Mouse (Mus musculus) MEL (cell line): ENCODE results near the gene Zfp607b. TPM values are rescaled to one million over a fixed set of nuclear protein-coding genes. Genes with fewer than 3 reads are reported as not detected.

Experiments
- DNase-seq: peaks from one replicate; pipeline ENCODE4 v3.0.0; 2011; ENCODE audit warnings: low read depth, low spot score
- H3K27ac ChIP-seq: 2 replicates; pipeline ENCODE4 v1.5.1; 2012; ENCODE audit warnings: low read depth, mild to moderate bottlenecking, control low read depth, low read length, moderate library complexity; ENCODE audit not compliant: control insufficient read depth
- H3K27me3 ChIP-seq, 2 experiments: fragments of 150-350 bp in 1 of 2; sonication (generic) in 1 of 2; 2 replicates each; pipeline ENCODE4 v1.6.1; 2012; ENCODE audit warnings: low read length in 2 of 2, mild to moderate bottlenecking in 2 of 2, improper control_type of control experiment in 1 of 2, moderate library complexity in 1 of 2; ENCODE audit not compliant: insufficient read depth in 2 of 2, control insufficient read depth in 1 of 2
- H3K36me3 ChIP-seq, 2 experiments: 2 replicates each; pipeline ENCODE4 v1.6.1; 2012 to 2014; ENCODE audit warnings: low read length in 2 of 2, improper control_type of control experiment in 1 of 2, inconsistent platforms in 1 of 2, mild to moderate bottlenecking in 1 of 2; ENCODE audit not compliant: insufficient read depth in 2 of 2, control insufficient read depth in 1 of 2
- H3K4me1 ChIP-seq, 2 experiments: fragments of 150-350 bp in 1 of 2; sonication (generic) in 1 of 2; 2 replicates each; pipeline ENCODE4 v1.6.1; 2012; ENCODE audit warnings: low read length in 2 of 2, improper control_type of control experiment in 1 of 2, mild to moderate bottlenecking in 1 of 2; ENCODE audit not compliant: insufficient read depth in 2 of 2, control insufficient read depth in 1 of 2
- H3K4me3 ChIP-seq, 2 experiments: fragments of 150-350 bp in 1 of 2; sonication (generic) in 1 of 2; 2 replicates each; pipeline ENCODE4 v1.5.1; 2012; ENCODE audit warnings: low read depth in 2 of 2, low read length in 2 of 2, mild to moderate bottlenecking in 2 of 2, moderate library complexity in 2 of 2, control low read depth in 1 of 2, improper control_type of control experiment in 1 of 2; ENCODE audit not compliant: control insufficient read depth in 1 of 2, insufficient read depth in 1 of 2
- H3K79me2 ChIP-seq: 2 replicates; pipeline ENCODE4 v1.6.1; 2012; ENCODE audit warnings: mild to moderate bottlenecking, low read length, moderate library complexity; ENCODE audit not compliant: control insufficient read depth, poor library complexity, insufficient read depth
- H3K9ac ChIP-seq: 2 replicates; pipeline ENCODE4 v1.6.1; 2012; ENCODE audit warnings: low read depth, mild to moderate bottlenecking, control low read depth, low read length, moderate library complexity; ENCODE audit not compliant: control insufficient read depth, poor library complexity, severe bottlenecking
- H3K9me3 ChIP-seq: fragments of 150-350 bp; sonication (generic); replicated peaks from 2 replicates; pipeline ENCODE4 v1.6.1; 2012; ENCODE audit warnings: mild to moderate bottlenecking, low read length, improper control_type of control experiment, moderate library complexity; ENCODE audit not compliant: insufficient read depth
- BHLHE40 ChIP-seq: IDR thresholded peaks from 2 replicates; pipeline ENCODE4 v1.6.1; 2012; ENCODE audit warnings: low read depth, mild to moderate bottlenecking, inconsistent platforms, low read length, improper control_type of control experiment, borderline replicate concordance
- CHD1 ChIP-seq: IDR thresholded peaks from 2 replicates; pipeline ENCODE4 v1.6.1; 2012; ENCODE audit warnings: low read depth, mild to moderate bottlenecking, inconsistent platforms, low read length, improper control_type of control experiment
- CHD2 ChIP-seq: IDR thresholded peaks from 2 replicates; pipeline ENCODE4 v1.6.1; 2011; ENCODE audit warnings: low read length, improper control_type of control experiment
- E2F4 ChIP-seq: IDR thresholded peaks from 2 replicates; pipeline ENCODE4 v1.6.1; 2011; ENCODE audit warnings: low read depth, low read length, improper control_type of control experiment, borderline replicate concordance
- ELF1 ChIP-seq: IDR thresholded peaks from 2 replicates; pipeline ENCODE4 v1.6.1; 2014; ENCODE audit warnings: low read depth, mild to moderate bottlenecking, inconsistent platforms, low read length, improper control_type of control experiment, moderate library complexity
- GATA1 ChIP-seq: IDR thresholded peaks from 2 replicates; pipeline ENCODE4 v1.6.1; 2011; ENCODE audit warnings: low read depth, low read length, improper control_type of control experiment
- JUND ChIP-seq: IDR thresholded peaks from 2 replicates; pipeline ENCODE4 v1.6.1; 2011; ENCODE audit warnings: low read depth, mild to moderate bottlenecking, improper control_type of control experiment, low read length
- KAT2A ChIP-seq: conservative IDR thresholded peaks from 2 replicates; pipeline ENCODE4 v1.6.1; 2012; ENCODE audit warnings: low read depth, low read length, improper control_type of control experiment, inconsistent platforms
- MAFK ChIP-seq: IDR thresholded peaks from 2 replicates; pipeline ENCODE4 v1.6.1; 2011; ENCODE audit warnings: low read depth, mild to moderate bottlenecking, low read length, improper control_type of control experiment, borderline replicate concordance
- MAX ChIP-seq: IDR thresholded peaks from 2 replicates; pipeline ENCODE4 v1.6.1; 2011; ENCODE audit warnings: low read length, improper control_type of control experiment
- MEF2A ChIP-seq: IDR thresholded peaks from 2 replicates; pipeline ENCODE4 v1.6.1; 2014; ENCODE audit warnings: low read depth, mild to moderate bottlenecking, inconsistent platforms, low read length, improper control_type of control experiment; ENCODE audit not compliant: poor library complexity, insufficient replicate concordance, severe bottlenecking; ENCODE audit errors: extremely low read depth
- MXI1 ChIP-seq: IDR thresholded peaks from 2 replicates; pipeline ENCODE4 v1.6.1; 2011; ENCODE audit warnings: mild to moderate bottlenecking, low read depth, low read length, improper control_type of control experiment
- MYC ChIP-seq: IDR thresholded peaks from 2 replicates; pipeline ENCODE4 v1.6.1; 2011; ENCODE audit warnings: low read depth, mild to moderate bottlenecking, low read length, improper control_type of control experiment, moderate library complexity
- NELFE ChIP-seq: IDR thresholded peaks from 2 replicates; pipeline ENCODE4 v1.6.1; 2011; ENCODE audit warnings: low read depth, low read length, improper control_type of control experiment
- NRF1 ChIP-seq: IDR thresholded peaks from 2 replicates; pipeline ENCODE4 v1.6.1; 2014; ENCODE audit warnings: low read depth, mild to moderate bottlenecking, inconsistent platforms, low read length, improper control_type of control experiment, moderate library complexity; ENCODE audit not compliant: poor library complexity, insufficient read depth, severe bottlenecking
- POLR2A ChIP-seq, 2 experiments: IDR thresholded peaks; 2 replicates each; pipeline ENCODE4 v1.6.1; 2011 to 2012; ENCODE audit warnings: low read length in 2 of 2, mild to moderate bottlenecking in 2 of 2, control low read depth in 1 of 2, improper control_type of control experiment in 1 of 2, low read depth in 1 of 2, moderate library complexity in 1 of 2; ENCODE audit not compliant: control insufficient read depth in 1 of 2, insufficient read depth in 1 of 2, poor library complexity in 1 of 2
- POLR2AphosphoS2 ChIP-seq: IDR thresholded peaks from 2 replicates; pipeline ENCODE4 v1.6.1; 2011; ENCODE audit warnings: low read length, improper control_type of control experiment
- POLR2AphosphoS5 ChIP-seq: IDR thresholded peaks from 2 replicates; pipeline ENCODE4 v1.6.1; 2012; ENCODE audit warnings: low read depth, borderline replicate concordance, mild to moderate bottlenecking, inconsistent platforms, low read length, moderate library complexity, mixed read lengths
- RCOR1 ChIP-seq: IDR thresholded peaks from 2 replicates; pipeline ENCODE4 v1.6.1; 2012; ENCODE audit warnings: low read depth, mild to moderate bottlenecking, inconsistent platforms, low read length, improper control_type of control experiment
- SIN3A ChIP-seq: IDR thresholded peaks from 2 replicates; pipeline ENCODE4 v1.6.1; 2012; ENCODE audit warnings: low read length, improper control_type of control experiment, inconsistent platforms
- TBP ChIP-seq: IDR thresholded peaks from 2 replicates; pipeline ENCODE4 v1.8.0; 2011; ENCODE audit warnings: low read depth, low read length, improper control_type of control experiment
- USF1 ChIP-seq: IDR thresholded peaks from 2 replicates; pipeline ENCODE4 v1.6.1; 2014; ENCODE audit warnings: low read depth, mild to moderate bottlenecking, inconsistent platforms, low read length, improper control_type of control experiment, moderate library complexity
- USF2 ChIP-seq, 2 experiments: IDR thresholded peaks; 2 replicates each; pipeline ENCODE4 v1.6.1; 2011 to 2012; ENCODE audit warnings: improper control_type of control experiment in 2 of 2, low read length in 2 of 2, borderline replicate concordance in 1 of 2, inconsistent platforms in 1 of 2, low read depth in 1 of 2, mild to moderate bottlenecking in 1 of 2; ENCODE audit not compliant: insufficient read depth in 1 of 2
- ZC3H11A ChIP-seq: IDR thresholded peaks from 2 replicates; pipeline ENCODE4 v1.6.1; 2012; ENCODE audit warnings: low read depth, mild to moderate bottlenecking, inconsistent platforms, low read length, improper control_type of control experiment
- ZMIZ1 ChIP-seq: IDR thresholded peaks from 2 replicates; pipeline ENCODE4 v1.6.1; 2012; ENCODE audit warnings: low read depth, mild to moderate bottlenecking, inconsistent platforms, low read length, improper control_type of control experiment, moderate library complexity
- ZNF384 ChIP-seq: IDR thresholded peaks from 2 replicates; pipeline ENCODE4 v1.6.1; 2012; ENCODE audit warnings: low read depth, mild to moderate bottlenecking, inconsistent platforms, low read length, improper control_type of control experiment
- polyA plus RNA-seq, 2 experiments: library from polyadenylated mRNA; stranded (reverse) in 1 of 2; unstranded in 1 of 2; fragments of >175 nt in 1 of 2; fragments of >200 nt in 1 of 2; gene quantifications; 2 replicates each; pipeline versions ENCODE4 v1.2.1 to v1.2.4; 2012; ENCODE audit warnings: low replicate concordance in 2 of 2, low read depth in 1 of 2; ENCODE audit not compliant: insufficient read length in 2 of 2, insufficient read depth in 1 of 2, missing spikeins in 1 of 2
- total RNA-seq: library from RNA; depleted of rRNA; stranded (reverse); fragments of 300-350 nt; gene quantifications from 2 replicates; pipeline ENCODE4 v1.2.3, GENCODE M21; 2012

The Zfp607b gene
- total and polyA plus RNA-seq, 3 experiments: 1.6 to 2.3 TPM; not detected in 1

GRCm38 (mm10) chr7:27725566-27726538, 36.7 kb downstream of the Zfp607b start (continued):
- TF ChIP-seq MAFK (peak; percentile 89), ZMIZ1 (no peak), USF2 (IDR thresholded peaks at IDR 0.05; ENCODE audit: borderline replicate concordance in 1 of 2, insufficient read depth in 1 of 2, low read depth in 1 of 2, low read length in 2 of 2) (no peak)

- Histone ChIP-seq H3K4me3 (no peak overlapping the region), H3K27ac (no peak overlapping the region), H3K4me1 (peaks cover 0 to 6% of the 10 kb centered on the region in 2 experiments; a peak in 2 of 4 replicates)
- no peak for TF ChIP-seq TBP
- no peak for TF ChIP-seq MYC
- TF ChIP-seq SIN3A: no peak
- TF ChIP-seq CHD1: no peak
- TF ChIP-seq KAT2A: no peak
- no peak for TF ChIP-seq RCOR1
- TF ChIP-seq MAX: no peak
- no peak for TF ChIP-seq MEF2A
- no peak for TF ChIP-seq USF1
- no peak for TF ChIP-seq POLR2AphosphoS5
- TF ChIP-seq ZNF384: no peak
- TF ChIP-seq, all 39 proteins: peak for 0
- Histone ChIP-seq H3K79me2 (peaks cover 3% of the 10 kb centered on the region), H3K36me3 (peaks cover 0 to 4% of the 10 kb centered on the region in 2 experiments; a peak in 2 of 4 replicates), H3K9me3 (no peaks in the 10 kb centered on the region), H3K9ac (no peak overlapping the region), H3K27me3 (no peaks in the 10 kb centered on the region)
- DNase-seq: no peak
Measured at GRCm38 (mm10) chr7:27727471-27727870, 38.3 kb downstream of the Zfp607b start.

GRCm38 (mm10) chr7:27731281-27731883, 42.2 kb downstream of the Zfp607b start, which contains the start of gene Zfp60:
Gene Zfp60 (plus strand): TSS chr7:27731389.
- Histone ChIP-seq H3K36me3 (peaks cover 0 to 6% of the 10 kb centered on the region in 2 experiments; a peak in 2 of 4 replicates), H3K9ac (peak within 1 kb of the TSS; percentile 70), H3K4me1 (peaks cover 0 to 6% of the 10 kb centered on the region in 2 experiments; a peak in 2 of 4 replicates), H3K27ac (peak within 1 kb of the TSS; percentile 74), H3K79me2 (peaks cover 22% of the 10 kb centered on the region), H3K4me3 (peak within 1 kb of the TSS; percentile 80 to 82), H3K9me3 (no peaks in the 10 kb centered on the region), H3K27me3 (no peaks in the 10 kb centered on the region)
- DNase-seq: peak; percentile 93
- TF ChIP-seq JUND: no peak
- TF ChIP-seq BHLHE40: no peak
- no peak for TF ChIP-seq ZMIZ1
- TF ChIP-seq GATA1: no peak
- peak; percentile 67 for TF ChIP-seq MXI1
- TF ChIP-seq TBP: peak; percentile 89
- peak; percentile 65 for TF ChIP-seq NRF1
- TF ChIP-seq ELF1: peak; percentile 88
- TF ChIP-seq NELFE: peak; percentile 92
- peak; percentile 91 for TF ChIP-seq POLR2AphosphoS2
- TF ChIP-seq E2F4: peak; percentile 73; the same call in 1 of the 2 replicates
- no peak for TF ChIP-seq CHD2
- TF ChIP-seq POLR2A (IDR thresholded peaks at IDR 0.05; ENCODE audit: control insufficient read depth in 1 of 2, insufficient read depth in 1 of 2, low read depth in 1 of 2, low read length in 2 of 2, poor library complexity in 1 of 2): peak; percentile 74 to 93
- TF ChIP-seq KAT2A: peak; percentile 89
- no peak for TF ChIP-seq ZC3H11A
